Mouse (Mus musculus): ENCODE data around the gene Sema4b.

Gene Sema4b

GRCm38 (mm10) chr7:80216566-80216965, 29.9 kb downstream of the Sema4b start:
- DNase-seq (ENCODE audit: low read depth, low spot score), result no peak

GRCm38 (mm10) chr7:80218666-80219065, 32.0 kb downstream of the Sema4b start:
- no peak for DNase-seq (ENCODE audit: low read depth, low spot score)

GRCm38 (mm10) chr7:80220237-80220797, 33.7 kb downstream of the Sema4b start:
- DNase-seq (ENCODE audit: low read depth, low spot score), result no peak

- no peak for DNase-seq (ENCODE audit: low read depth, low spot score)
These were observed 34.6 kb downstream of the Sema4b start for GRCm38 (mm10) chr7:80221179-80221750.

GRCm38 (mm10) chr7:80227065-80227464, 40.4 kb downstream of the Sema4b start:
- no peak for DNase-seq (ENCODE audit: low read depth, low spot score)

- no peak for DNase-seq (ENCODE audit: low read depth, low spot score)
These were observed 43.6 kb downstream of the Sema4b start for GRCm38 (mm10) chr7:80230196-80230595.

- peak; percentile 51 for DNase-seq (ENCODE audit: low read depth, low spot score)
These were observed 45.4 kb downstream of the Sema4b start for GRCm38 (mm10) chr7:80231971-80232488.

GRCm38 (mm10) chr7:80232489-80233029, 45.9 kb downstream of the Sema4b start, which contains the start of the genes Cib1 and Gdpgp1:
Gene Cib1 (minus strand): TSS chr7:80232813.
Gene Gdpgp1 (plus strand): TSS chr7:80232865.
- peak; percentile 98 for DNase-seq (ENCODE audit: low read depth, low spot score)

GRCm38 (mm10) chr7:80233799-80234198, 47.2 kb downstream of the Sema4b start:
- DNase-seq (ENCODE audit: low read depth, low spot score), result no peak

GRCm38 (mm10) chr7:80238542-80238941, 51.9 kb downstream of the Sema4b start:
- no peak for DNase-seq (ENCODE audit: low read depth, low spot score)

- DNase-seq (ENCODE audit: low read depth, low spot score), result no peak
These were observed 55.0 kb downstream of the Sema4b start for GRCm38 (mm10) chr7:80241661-80242060.

GRCm38 (mm10) chr7:80244851-80245250, 58.2 kb downstream of the Sema4b start:
- no peak for DNase-seq (ENCODE audit: low read depth, low spot score)

- DNase-seq (ENCODE audit: low read depth, low spot score), result peak; percentile 95
These were observed 59.6 kb downstream of the Sema4b start, which contains the start of gene Ttll13 for GRCm38 (mm10) chr7:80246148-80246721. Gene Ttll13 (plus strand): TSS chr7:80246376.

- no peak for DNase-seq (ENCODE audit: low read depth, low spot score)
These were observed 60.2 kb downstream of the Sema4b start for GRCm38 (mm10) chr7:80246859-80247258.

- no peak for DNase-seq (ENCODE audit: low read depth, low spot score)
These were observed 65.8 kb downstream of the Sema4b start for GRCm38 (mm10) chr7:80252437-80252836.

- no peak for DNase-seq (ENCODE audit: low read depth, low spot score)
These were observed 66.2 kb downstream of the Sema4b start for GRCm38 (mm10) chr7:80252886-80253285.

- no peak for DNase-seq (ENCODE audit: low read depth, low spot score)
These were observed 69.3 kb downstream of the Sema4b start for GRCm38 (mm10) chr7:80255981-80256380.

GRCm38 (mm10) chr7:80257706-80258105, 71.1 kb downstream of the Sema4b start:
- no peak for DNase-seq (ENCODE audit: low read depth, low spot score)

GRCm38 (mm10) chr7:80260625-80261371, 74.2 kb downstream of the Sema4b start, which contains the start of gene Ngrn:
Gene Ngrn (plus strand): TSS chr7:80261215.
- peak; percentile 76 for DNase-seq (ENCODE audit: low read depth, low spot score)

GRCm38 (mm10) chr7:80261372-80261990, 74.8 kb downstream of the Sema4b start:
- no peak for DNase-seq (ENCODE audit: low read depth, low spot score)

- no peak for DNase-seq (ENCODE audit: low read depth, low spot score)
These were observed 78.0 kb downstream of the Sema4b start for GRCm38 (mm10) chr7:80264606-80265005.
